Mouse (Mus musculus) cortical plate, adult 2 months (tissue): ENCODE results near the gene Srprb.

Experiments used
- CTCF ChIP-seq: fragments of 200-500 bp; IDR thresholded peaks from 2 replicates; pipeline ENCODE4 v1.5.1; 2011; ENCODE audit warnings: mild to moderate bottlenecking, control low read depth, low read length; ENCODE audit not compliant: insufficient read depth; ENCODE audit errors: extremely low read depth
- POLR2A ChIP-seq: fragments of 200-500 bp; IDR thresholded peaks from 2 replicates; pipeline ENCODE4 v1.6.1; 2011; ENCODE audit warnings: mild to moderate bottlenecking, low read length, control low read depth; ENCODE audit not compliant: insufficient read depth; ENCODE audit errors: extremely low read depth

GRCm38 (mm10) chr9:103181886-103182285 is 20.1 kb downstream of the Srprb start:
- TF ChIP-seq CTCF: no peak
- no peak for TF ChIP-seq POLR2A
